Mouse (Mus musculus) kidney, adult 11 months (tissue): ENCODE results near the gene Kcnip4.

ENCODE experiments used
- DNase-seq: peaks from one replicate; pipeline ENCODE4 v3.0.0; 2022

Gene Kcnip4

DNA sequence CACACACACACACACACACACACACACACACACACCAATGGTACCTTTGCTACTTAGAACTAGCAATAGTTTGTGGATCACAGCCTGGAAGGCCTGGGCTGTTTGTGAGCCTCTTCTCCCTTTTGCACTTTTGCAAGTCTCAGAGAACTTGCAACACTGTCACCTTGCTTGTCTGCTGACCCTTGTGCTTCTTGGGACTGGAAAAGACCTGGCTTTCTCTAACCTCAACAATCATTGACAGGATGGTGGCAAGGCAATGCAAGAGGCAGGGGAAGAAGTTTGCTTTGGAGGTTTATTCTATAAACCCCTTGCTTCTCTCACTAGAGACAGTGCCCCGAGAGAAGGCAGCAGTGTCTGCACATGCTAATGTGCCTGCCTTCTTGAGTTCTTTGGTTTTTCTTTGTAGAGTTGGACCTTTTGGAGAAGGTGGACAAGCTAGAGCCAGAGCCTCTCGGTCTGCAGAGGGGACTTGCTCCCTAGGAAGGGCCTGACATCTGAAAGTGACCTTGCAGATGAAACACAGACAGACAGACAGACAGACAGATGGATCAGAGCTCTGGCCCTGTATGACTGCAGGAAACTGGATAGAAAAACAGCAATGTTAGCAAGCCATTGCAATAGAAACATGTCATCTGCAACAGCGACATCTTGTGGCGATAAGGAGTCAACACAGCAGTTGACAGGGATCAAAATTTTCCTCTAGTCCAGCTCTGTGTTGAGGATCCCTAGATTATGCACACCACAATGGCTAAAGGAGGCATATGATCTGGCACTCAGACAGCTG is 174.4 kb downstream of the Kcnip4 start:
- DNase-seq = peak; percentile 47

DNA sequence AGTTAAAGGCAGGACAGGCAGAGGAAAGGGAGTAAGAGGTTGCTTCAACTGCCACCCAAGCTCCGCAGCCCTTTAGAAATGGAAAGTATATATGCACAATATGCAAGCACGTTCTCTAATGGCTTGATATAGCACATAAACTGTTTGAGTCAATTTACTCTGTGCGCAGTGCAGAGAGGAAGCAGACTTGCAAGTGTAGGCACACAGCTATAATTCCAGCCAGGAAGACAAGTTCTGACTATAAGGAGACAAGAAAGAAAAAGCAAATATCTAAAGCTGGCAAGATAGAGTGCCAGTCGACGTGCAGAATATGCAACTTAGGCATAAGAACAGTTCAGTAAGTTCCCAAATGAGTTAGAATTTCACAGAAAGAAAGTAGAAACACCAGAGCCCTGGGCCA is 175.2 kb downstream of the Kcnip4 start:
- no peak for DNase-seq

DNA sequence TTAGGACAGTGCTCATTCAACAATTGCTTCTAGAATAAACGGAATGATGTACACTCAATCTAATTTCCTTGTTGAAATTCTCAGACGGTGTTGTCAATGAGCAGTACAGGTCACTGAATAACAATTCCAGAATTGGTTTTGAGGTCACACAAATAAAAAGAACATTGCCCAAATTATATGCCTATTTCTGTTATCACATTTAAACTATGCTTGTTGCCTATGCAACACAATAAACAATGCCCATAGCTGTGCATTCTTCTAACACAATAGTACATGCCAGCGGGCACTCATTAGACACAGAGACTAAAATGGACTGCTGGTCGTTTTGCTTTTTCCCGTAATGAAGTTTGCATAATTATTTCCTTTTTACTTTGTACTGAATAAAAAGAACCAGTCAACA is 176.2 kb downstream of the Kcnip4 start:
- DNase-seq = no peak

DNA sequence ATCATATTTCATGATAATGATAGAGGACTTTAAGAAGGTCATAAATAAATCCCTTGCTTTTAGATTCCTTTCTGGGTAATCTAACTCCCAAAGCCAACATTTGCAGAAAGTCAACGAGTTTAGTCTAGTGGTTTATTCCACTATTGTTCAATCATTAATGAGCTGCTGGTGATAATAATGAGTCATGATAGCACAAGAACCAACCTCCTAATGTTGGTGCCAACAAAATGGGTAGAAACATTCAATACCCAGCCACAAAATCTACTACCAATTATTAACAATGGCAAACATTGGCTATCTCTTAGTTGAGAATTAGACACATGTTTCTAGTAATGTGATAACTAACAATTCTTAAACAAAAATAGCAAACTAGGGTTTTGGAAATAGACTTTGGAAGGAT is 180.1 kb downstream of the Kcnip4 start:
- DNase-seq = no peak

DNA sequence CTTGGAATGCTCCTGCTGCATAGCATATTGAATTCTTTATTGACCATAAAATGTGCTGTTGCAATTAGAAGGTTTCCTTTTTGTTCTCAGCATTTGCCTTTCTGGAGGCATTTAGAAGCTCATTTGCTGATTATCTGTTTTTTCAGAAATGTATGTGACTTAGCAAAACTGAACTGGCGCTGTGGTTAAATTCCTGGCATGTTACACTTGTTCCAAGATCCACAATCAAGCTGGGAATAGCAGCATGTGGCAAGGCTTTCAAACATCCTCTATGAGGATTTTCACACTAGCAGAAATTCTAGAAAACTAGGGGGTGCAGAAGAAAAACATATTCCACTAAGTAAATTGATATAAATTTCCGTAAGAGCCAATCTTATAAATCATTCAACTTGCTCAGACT is 187.5 kb downstream of the Kcnip4 start:
- DNase-seq = no peak

DNA sequence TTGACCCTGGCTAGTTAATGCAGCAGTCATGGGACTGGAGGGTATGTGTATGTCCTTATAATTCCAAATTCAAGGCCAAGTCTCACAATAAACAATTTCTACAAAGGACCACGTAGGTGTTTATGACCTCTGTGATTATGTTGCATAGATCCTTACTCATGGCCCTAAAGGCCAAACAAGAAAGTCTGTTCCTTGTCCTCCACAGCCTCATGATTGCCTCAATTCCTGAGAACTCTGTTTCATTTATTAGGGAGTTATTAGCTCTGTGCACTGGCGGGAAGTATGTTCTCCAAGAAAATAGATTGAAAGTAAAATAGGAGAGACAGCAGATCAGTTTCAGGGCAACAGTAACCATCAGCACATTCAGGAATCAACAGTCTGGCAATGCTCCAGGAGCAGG is 191.6 kb downstream of the Kcnip4 start:
- DNase-seq = no peak

GRCm38 (mm10) chr5:49329023-49329422 is 195.7 kb downstream of the Kcnip4 start:
- no peak for DNase-seq

DNA sequence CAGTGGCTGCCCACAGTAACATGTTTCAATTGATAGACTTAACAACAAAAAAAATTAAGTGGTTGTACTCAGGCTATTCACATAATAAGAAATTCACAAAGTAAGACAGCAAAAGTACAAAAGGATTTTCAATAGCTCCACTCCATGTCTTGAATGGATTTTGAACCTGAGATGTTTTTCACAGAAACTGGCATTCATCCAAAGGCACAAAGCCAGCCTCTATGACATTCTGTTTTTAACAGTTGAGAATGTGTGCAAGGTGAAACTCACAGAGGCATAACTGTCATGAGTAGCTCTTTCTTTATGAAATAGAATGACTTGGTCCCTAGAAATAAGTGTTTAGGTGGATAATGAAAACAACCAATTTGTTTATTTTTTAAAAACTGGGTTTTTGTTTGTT is 206.0 kb downstream of the Kcnip4 start:
- DNase-seq = peak; percentile 2

GRCm38 (mm10) chr5:49317869-49318268 is 206.8 kb downstream of the Kcnip4 start:
- no peak for DNase-seq

DNA sequence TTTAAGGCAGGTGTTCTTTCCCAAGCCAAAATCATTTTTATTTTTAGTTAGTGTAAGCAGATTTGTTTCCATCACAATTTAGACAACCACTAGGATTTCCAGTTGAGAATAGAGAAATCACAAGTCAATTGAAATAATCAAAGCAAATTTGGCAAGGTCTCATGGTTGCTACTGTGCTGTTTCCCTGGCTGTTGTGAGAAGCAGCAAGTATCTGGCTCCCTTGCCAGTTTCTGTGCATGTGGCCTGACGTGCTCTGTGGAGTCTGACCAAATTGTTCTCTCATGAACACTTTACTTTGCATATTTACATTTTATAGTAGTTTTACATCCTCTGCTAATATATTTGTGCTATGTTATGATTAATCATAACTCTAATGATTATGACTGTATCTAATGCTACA is 217.9 kb downstream of the Kcnip4 start:
- no peak for DNase-seq

DNA sequence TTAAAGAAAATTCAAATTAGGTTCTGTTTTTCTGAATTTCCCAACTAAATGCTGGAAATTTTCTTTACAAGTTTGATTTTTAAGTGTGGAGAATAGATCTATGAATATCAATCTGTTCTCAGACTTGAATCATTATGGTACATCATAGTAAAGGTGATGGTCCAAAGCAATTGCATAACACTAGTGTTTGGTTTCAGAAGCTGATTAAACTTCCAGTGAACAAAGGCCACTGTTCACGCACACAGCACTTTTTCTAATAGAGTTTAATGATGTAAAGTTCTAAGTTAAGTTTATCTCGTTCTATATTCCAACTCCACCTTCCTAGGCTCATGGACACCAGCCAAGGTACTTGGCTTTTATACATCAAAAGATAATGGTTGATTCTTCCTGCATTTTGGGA is 219.4 kb downstream of the Kcnip4 start:
- DNase-seq = no peak

GRCm38 (mm10) chr5:49298654-49299053 is 226.1 kb downstream of the Kcnip4 start:
- DNase-seq = no peak

DNA sequence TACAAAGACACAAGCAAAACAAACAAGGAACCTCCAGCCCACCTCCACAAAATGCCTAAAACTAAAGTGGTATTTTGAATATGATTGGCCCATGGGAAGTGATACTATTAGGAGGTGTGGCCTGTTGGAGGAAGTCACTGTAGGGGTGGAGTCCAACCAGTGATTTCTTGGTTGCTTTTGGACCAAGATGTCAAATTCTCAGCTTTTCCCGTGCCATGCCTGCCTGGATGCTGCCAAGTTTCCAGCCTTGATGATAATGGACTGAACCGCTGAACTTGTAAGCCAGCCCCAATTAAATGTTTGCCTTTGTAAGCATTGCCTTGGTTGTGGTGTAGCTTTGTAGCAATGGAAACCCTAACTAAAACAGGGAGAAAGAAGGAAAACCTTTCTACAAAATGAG is 232.3 kb downstream of the Kcnip4 start:
- DNase-seq = no peak

- no peak for DNase-seq
These were observed 232.9 kb downstream of the Kcnip4 start for GRCm38 (mm10) chr5:49291801-49292200.

GRCm38 (mm10) chr5:49285455-49286135 is 239.1 kb downstream of the Kcnip4 start:
- no peak for DNase-seq

GRCm38 (mm10) chr5:49284776-49285175 is 239.9 kb downstream of the Kcnip4 start:
- no peak for DNase-seq

GRCm38 (mm10) chr5:49283403-49283802 is 241.3 kb downstream of the Kcnip4 start:
- no peak for DNase-seq

- no peak for DNase-seq
These were observed 252.8 kb downstream of the Kcnip4 start for GRCm38 (mm10) chr5:49271864-49272263.

- no peak for DNase-seq
These were observed 255.9 kb downstream of the Kcnip4 start for GRCm38 (mm10) chr5:49268807-49269206.

DNA sequence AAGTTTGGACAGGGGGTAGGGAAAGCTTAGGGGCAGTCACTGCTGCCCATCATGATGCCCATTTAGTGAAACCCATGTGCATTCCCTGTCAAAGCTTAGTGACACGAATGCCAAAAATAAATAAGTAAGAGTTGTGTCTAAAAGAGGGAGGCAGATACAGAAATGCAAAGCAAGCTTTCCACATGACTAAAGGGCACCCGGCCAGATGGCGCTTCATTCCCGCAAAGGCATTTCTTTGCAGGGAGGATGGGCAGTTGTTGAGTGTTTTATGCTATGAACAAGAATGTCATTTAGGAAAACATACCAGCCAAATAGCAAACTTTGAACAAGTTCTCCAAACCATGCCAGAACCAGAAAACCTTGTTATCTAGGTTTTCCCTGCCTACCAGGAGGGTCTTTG is 265.4 kb downstream of the Kcnip4 start:
- no peak for DNase-seq

DNA sequence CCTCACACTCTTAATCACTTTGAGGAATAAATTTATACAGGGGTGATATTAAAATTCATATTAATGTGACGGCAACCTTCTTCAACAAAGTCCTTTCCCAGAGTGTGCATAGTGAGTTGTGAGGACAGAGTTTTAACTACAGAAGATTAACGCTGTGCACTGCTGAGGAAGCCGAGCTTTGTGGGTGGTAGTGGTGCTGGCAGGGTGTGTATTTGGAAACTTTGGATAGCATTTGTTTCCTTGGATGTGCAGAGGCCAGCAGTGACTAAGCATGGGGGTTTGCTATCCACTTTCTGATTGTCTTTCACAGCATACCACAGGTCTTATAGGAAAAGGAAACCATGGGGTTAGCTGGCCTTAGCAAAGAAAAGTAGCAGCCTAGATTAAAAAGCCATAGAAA is 267.9 kb downstream of the Kcnip4 start:
- no peak for DNase-seq

GRCm38 (mm10) chr5:49255983-49256382 is 268.7 kb downstream of the Kcnip4 start:
- no peak for DNase-seq

GRCm38 (mm10) chr5:49247081-49247480 is 277.6 kb downstream of the Kcnip4 start:
- no peak for DNase-seq

DNA sequence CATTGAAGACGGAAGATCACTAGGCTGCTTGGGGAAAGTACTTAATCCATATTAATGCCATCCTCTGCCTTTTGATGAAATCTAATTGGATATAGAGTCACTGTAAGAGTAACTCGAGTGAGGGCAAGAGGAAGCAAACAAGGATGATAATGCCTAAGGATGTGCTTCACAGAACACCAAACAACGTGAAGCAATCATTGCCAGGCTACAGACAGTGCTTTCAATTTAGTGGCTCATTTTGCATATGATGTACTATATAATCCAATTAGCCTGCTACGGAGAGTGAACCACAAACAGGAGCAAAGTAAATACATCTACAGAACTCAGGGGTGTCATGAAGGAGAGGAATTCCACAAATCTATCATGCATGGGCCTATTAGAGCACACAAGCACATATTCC is 280.3 kb downstream of the Kcnip4 start:
- no peak for DNase-seq

DNA sequence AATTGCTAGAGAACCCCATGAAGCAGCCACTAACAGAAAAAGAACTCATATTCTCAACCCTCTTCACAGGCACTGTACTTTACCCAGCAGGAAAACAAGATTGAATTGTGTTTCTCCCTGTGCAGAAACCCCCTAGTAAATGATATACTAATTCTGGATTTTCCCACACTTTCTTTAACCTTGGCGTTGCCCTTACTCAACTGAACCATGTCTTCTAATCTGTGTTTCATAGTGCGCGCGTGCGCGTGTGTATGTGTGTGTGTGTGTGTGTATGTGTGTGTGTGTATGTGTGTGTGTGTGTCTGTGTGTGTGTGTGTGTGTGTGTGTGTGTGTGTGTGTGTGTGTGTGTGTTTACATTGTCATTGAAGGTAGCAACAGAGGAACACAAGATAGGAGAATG is 283.0 kb downstream of the Kcnip4 start:
- no peak for DNase-seq
